Mouse (Mus musculus) forebrain, embryonic 14.5 days (tissue): ENCODE results near the gene Cabp7. TPM values are rescaled to one million over a fixed set of nuclear protein-coding genes. Genes with fewer than 3 reads are reported as not detected.
A peak's percentile ranks its signal among the peaks of the same experiment; 100 is the strongest.

Experiments used
- ATAC-seq: fragments of 200-750 bp; cut with Nextera tagmentation; 2 replicates; pipeline ENCODE4 v1.8.0; 2017; ENCODE audit warnings: mild to moderate bottlenecking, moderate library complexity
- DNase-seq: peaks from one replicate; pipeline ENCODE4 v3.0.0-alpha.2; 2015; ENCODE audit warnings: low spot score
- H3K27ac ChIP-seq: fragments of 300-500 bp; sonication (generic); 2 replicates; pipeline ENCODE4 v1.5.1; 2014; ENCODE audit warnings: low read depth, mild to moderate bottlenecking, control low read depth, low read length, moderate library complexity
- H3K27me3 ChIP-seq: fragments of 300-500 bp; sonication (generic); replicated peaks from 2 replicates; pipeline ENCODE4 v1.6.1; 2014; ENCODE audit warnings: low read length, control low read depth, mixed read lengths; ENCODE audit not compliant: control insufficient read depth, insufficient read depth
- H3K36me3 ChIP-seq: fragments of 300-500 bp; sonication (generic); 2 replicates; pipeline ENCODE4 v1.6.1; 2014; ENCODE audit warnings: low read length, control low read depth; ENCODE audit not compliant: control insufficient read depth, insufficient read depth
- H3K4me1 ChIP-seq: fragments of 300-500 bp; sonication (generic); 2 replicates; pipeline ENCODE4 v1.6.1; 2014; ENCODE audit warnings: antibody characterized with exemption, low read length, control low read depth; ENCODE audit not compliant: control insufficient read depth, insufficient read depth
- H3K4me2 ChIP-seq: fragments of 300-500 bp; sonication (generic); 2 replicates; pipeline ENCODE4 v1.6.1; 2014; ENCODE audit warnings: mild to moderate bottlenecking, control low read depth, low read length
- H3K4me3 ChIP-seq: fragments of 300-500 bp; sonication (generic); 2 replicates; pipeline ENCODE4 v1.5.1; 2014; ENCODE audit warnings: low read depth, low read length, control low read depth
- H3K9ac ChIP-seq: fragments of 300-500 bp; sonication (generic); 2 replicates; pipeline ENCODE4 v1.6.1; 2014; ENCODE audit warnings: mild to moderate bottlenecking, low read length, control low read depth, moderate library complexity
- H3K9me3 ChIP-seq: fragments of 300-500 bp; sonication (generic); replicated peaks from 2 replicates; pipeline ENCODE4 v1.6.1; 2016; ENCODE audit warnings: low read length, control low read depth, mixed read lengths; ENCODE audit not compliant: control insufficient read depth
- WGBS: fragments of 180-500 bp; shearing (Covaris S2); extraction: QIAGEN DNeasy Blood & Tissue Kit; methylation state at CpG from one replicate; pipeline ENCODE4 v1.1.7; 2014; 5-methylcytosine and 5-hydroxymethylcytosine counted together
- polyA plus RNA-seq: library from polyadenylated mRNA; unstranded; fragments of >200 nt; fragmentation: Nextera tagmentation; extraction: Ambion mirVana; gene quantifications from 2 replicates; pipeline ENCODE4 v1.2.1, GENCODE M21; 2014

The Cabp7 gene
- polyA plus RNA-seq: 1.4 and 1.5 TPM in 2 replicates

DNA sequence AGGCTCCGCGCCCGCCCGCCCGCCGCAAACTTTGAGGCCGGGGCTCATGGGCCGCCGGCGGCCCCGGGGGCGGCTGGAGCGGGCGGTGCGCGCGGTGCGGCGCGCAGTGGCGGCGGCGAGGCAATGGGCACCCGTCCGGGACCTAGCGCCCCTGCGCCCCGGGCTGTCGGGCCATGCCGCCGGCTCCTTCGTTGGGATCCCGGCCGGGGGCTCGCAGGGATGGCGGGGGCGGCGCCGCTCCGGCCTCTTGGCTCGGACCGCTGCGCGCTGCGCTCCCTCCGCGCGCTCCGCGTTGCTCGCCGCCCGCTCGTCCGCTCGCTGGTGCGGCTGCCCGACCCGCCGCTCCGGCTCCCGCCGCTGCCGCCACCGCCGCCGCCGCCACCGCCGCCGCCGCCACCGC is at the start of gene Cabp7:
TSS of gene Cabp7 (minus strand) at position 46 of the 400 bp plus-strand sequence.
- Histone ChIP-seq H3K36me3 (no peaks in the 10 kb centered on the region), H3K9ac (peak within 1 kb of the TSS; percentile 61), H3K27me3 (peaks cover 53% of the 10 kb centered on the region), H3K9me3 (no peaks in the 10 kb centered on the region), H3K4me3 (peak within 1 kb of the TSS; percentile 55), H3K27ac (no peak within 1 kb of the TSS), H3K4me2 (peak within 1 kb of the TSS; percentile 100), H3K4me1 (peaks cover 7% of the 10 kb centered on the region; the same call in 1 of the 2 replicates)
- ATAC-seq: peak; percentile 27; the same call in 1 of the 2 replicates
- under 1% methylated on average over 41 of the region's 73 CpGs for WGBS
- DNase-seq: no peak

GRCm38 (mm10) chr11:4793006-4793405 is 46.4 kb upstream of the Cabp7 start:
- H3K27me3 ChIP-seq: no peaks in the 10 kb centered on the region
- H3K4me1 ChIP-seq: peaks cover 9% of the 10 kb centered on the region
- peaks cover 35% of the 10 kb centered on the region for H3K36me3 ChIP-seq
- 5% methylated on average over 3 of the region's 3 CpGs for WGBS
- no peak overlapping the region for H3K4me2 ChIP-seq
- no peak overlapping the region for H3K4me3 ChIP-seq
- no peaks in the 10 kb centered on the region for H3K9me3 ChIP-seq
- H3K27ac ChIP-seq: no peak overlapping the region
- ATAC-seq (no peak), DNase-seq (no peak)
- H3K9ac ChIP-seq: no peak overlapping the region

- H3K36me3 ChIP-seq: peaks cover 45% of the 10 kb centered on the region
- DNase-seq: peak; percentile 51
- no peaks in the 10 kb centered on the region for H3K9me3 ChIP-seq
- WGBS: 16% methylated on average over 6 of the region's 6 CpGs
- no peak overlapping the region for H3K4me2 ChIP-seq
- H3K27ac ChIP-seq: no peak overlapping the region
- no peak overlapping the region for H3K4me3 ChIP-seq
- no peaks in the 10 kb centered on the region for H3K27me3 ChIP-seq
- H3K9ac ChIP-seq: 0 out of 2 replicates have a peak overlapping the region, but pooled peaks have one; percentile 17
- peaks cover 9% of the 10 kb centered on the region for H3K4me1 ChIP-seq
- ATAC-seq: no peak
These were observed 45.0 kb upstream of the Cabp7 start for GRCm38 (mm10) chr11:4791549-4791948.

DNA sequence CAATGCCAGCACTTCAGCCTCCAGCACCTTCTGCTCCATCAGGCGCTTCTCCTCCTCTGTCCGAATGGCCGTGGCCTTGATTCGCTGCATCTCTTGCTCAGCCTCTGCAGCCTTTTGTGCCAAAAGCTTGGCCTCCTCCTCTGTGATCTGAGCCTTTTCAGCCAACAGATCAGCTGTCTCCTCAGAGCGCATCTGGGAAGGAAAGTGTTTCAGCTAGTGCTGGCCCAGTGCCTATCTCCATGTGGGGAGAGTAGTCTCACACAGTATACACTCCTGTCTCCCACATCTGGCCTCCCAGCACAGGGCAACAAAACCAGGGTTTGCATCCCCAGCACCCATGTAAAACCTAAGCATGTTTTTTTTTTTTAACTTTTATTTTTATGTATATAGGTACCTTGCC is 43.1 kb upstream of the Cabp7 start:
- H3K4me3 ChIP-seq: no peak overlapping the region
- no peak for ATAC-seq
- peaks cover 9% of the 10 kb centered on the region for H3K4me1 ChIP-seq
- no peak overlapping the region for H3K9ac ChIP-seq
- 89% methylated on average over 5 of the region's 5 CpGs for WGBS
- peaks cover 63% of the 10 kb centered on the region for H3K36me3 ChIP-seq
- H3K9me3 ChIP-seq: no peaks in the 10 kb centered on the region
- H3K4me2 ChIP-seq: no peak overlapping the region
- DNase-seq: no peak
- no peaks in the 10 kb centered on the region for H3K27me3 ChIP-seq
- no peak overlapping the region for H3K27ac ChIP-seq

DNA sequence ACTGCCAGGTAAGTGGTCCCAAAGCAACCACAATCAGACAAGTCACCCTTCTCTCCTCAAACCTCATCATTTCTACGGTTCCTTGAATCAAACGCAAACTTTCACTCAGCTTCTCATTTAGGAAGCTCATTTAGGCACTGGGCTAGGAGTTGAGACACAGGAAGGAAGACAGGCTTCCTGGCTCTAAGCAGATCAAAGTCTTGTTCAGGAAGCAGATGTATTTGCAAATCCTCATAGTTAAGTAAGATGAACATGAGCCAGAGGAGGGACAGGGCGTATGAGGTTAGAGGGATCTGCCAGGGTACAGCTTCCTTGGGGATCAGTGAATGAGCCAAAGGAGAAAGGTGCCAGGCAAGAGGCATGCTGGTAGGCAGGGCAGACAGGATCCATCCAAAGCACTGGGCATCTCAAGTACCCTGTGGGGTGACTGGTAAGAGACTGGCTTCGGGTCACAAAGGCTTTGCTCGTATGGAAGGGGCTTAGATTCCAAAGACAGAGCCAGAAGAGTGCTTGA is 38.1 kb upstream of the Cabp7 start:
- H3K9me3 ChIP-seq: no peaks in the 10 kb centered on the region
- H3K4me3 ChIP-seq: no peak overlapping the region
- H3K27me3 ChIP-seq: no peaks in the 10 kb centered on the region
- no peak overlapping the region for H3K27ac ChIP-seq
- H3K4me1 ChIP-seq: no peaks in the 10 kb centered on the region
- WGBS: 89% methylated on average over 5 of the region's 5 CpGs
- no peak overlapping the region for H3K9ac ChIP-seq
- ATAC-seq: no peak
- no peak overlapping the region for H3K4me2 ChIP-seq
- H3K36me3 ChIP-seq: peaks cover 89% of the 10 kb centered on the region
- no peak for DNase-seq

DNA sequence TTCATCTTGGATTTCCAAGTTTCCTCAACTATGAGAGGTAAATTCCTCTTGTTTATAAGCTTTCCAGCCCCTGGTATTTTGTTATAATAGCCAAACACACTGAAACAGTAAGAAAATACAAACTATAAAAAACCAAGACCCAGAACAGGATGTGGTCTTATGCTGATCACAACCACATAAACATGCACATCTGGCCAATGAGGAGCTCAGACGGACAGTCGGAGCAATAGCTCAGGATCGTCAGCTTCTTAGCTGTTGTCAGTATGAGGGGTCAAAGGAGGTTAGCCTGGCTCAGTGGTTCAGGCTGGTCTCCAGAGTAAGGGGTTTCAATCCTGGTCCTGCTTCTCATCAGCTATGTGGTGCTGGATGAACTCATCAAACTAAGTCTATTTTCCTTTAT is 36.5 kb upstream of the Cabp7 start:
- Histone ChIP-seq H3K27me3 (no peaks in the 10 kb centered on the region), H3K36me3 (peaks cover 88% of the 10 kb centered on the region), H3K4me3 (no peak overlapping the region), H3K27ac (no peak overlapping the region), H3K9ac (no peak overlapping the region), H3K4me1 (no peaks in the 10 kb centered on the region), H3K4me2 (no peak overlapping the region), H3K9me3 (no peaks in the 10 kb centered on the region)
- no peak for ATAC-seq
- 95% methylated on average over 3 of the region's 3 CpGs for WGBS
- DNase-seq: no peak

GRCm38 (mm10) chr11:4780927-4781326 is 34.3 kb upstream of the Cabp7 start:
- DNase-seq (no peak), ATAC-seq (no peak)
- 83% methylated on average over 3 of the region's 3 CpGs for WGBS
- no peaks in the 10 kb centered on the region for H3K9me3 ChIP-seq
- H3K27me3 ChIP-seq: no peaks in the 10 kb centered on the region
- H3K4me1 ChIP-seq: no peaks in the 10 kb centered on the region
- H3K27ac ChIP-seq: no peak overlapping the region
- peaks cover 78% of the 10 kb centered on the region for H3K36me3 ChIP-seq
- H3K4me2 ChIP-seq: no peak overlapping the region
- no peak overlapping the region for H3K4me3 ChIP-seq
- no peak overlapping the region for H3K9ac ChIP-seq

DNA sequence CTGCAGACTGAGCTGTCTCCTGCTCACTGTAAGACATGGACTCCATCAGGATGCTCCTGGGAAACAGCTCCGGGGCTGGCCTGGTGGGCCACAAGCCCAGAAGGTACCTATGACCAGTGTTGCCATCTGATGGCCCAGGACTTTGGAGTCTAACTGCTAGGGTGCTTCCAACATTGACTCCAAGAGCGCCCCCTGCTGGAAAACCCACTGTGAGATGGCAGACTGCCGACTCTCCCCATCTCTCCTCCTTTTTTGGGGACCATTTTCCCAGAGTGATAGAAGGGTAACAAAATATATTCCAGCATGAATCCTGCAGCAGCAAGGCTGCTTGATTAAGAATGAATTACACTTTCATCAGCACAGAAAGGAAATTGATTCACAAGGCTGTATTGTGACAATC is 26.3 kb upstream of the Cabp7 start:
- Histone ChIP-seq H3K4me1 (no peaks in the 10 kb centered on the region), H3K27ac (no peak overlapping the region), H3K9ac (no peak overlapping the region), H3K27me3 (no peaks in the 10 kb centered on the region), H3K36me3 (peaks cover 29% of the 10 kb centered on the region), H3K4me3 (no peak overlapping the region), H3K9me3 (no peaks in the 10 kb centered on the region), H3K4me2 (no peak overlapping the region)
- WGBS: 27% methylated on average over 3 of the region's 3 CpGs
- DNase-seq (peak; percentile 67), ATAC-seq (no peak)

DNA sequence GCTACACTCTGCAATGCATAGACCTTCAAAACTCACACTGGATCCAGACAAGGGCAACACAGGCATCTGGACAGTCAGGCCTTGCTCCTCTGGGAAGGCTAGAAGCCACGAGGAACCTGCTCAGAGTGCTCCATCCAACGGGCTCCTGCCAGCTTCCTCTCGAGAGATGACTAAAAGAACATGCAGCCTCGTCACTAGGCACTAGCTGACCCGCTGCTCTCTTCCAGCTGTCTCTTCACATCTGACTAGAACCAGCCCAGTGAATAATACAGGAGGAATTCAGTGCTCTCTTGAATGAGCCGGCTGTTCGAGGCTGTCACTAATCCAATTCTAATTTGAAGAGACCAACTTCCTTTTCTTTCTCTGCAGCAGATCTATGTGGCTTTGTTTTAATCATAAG is 25.2 kb upstream of the Cabp7 start:
- Histone ChIP-seq H3K9me3 (no peaks in the 10 kb centered on the region), H3K4me1 (no peaks in the 10 kb centered on the region), H3K4me3 (no peak overlapping the region), H3K36me3 (peaks cover 29% of the 10 kb centered on the region), H3K27me3 (no peaks in the 10 kb centered on the region), H3K27ac (no peak overlapping the region), H3K9ac (no peak overlapping the region), H3K4me2 (no peak overlapping the region)
- DNase-seq: no peak
- 57% methylated on average over 7 of the region's 7 CpGs for WGBS
- no peak for ATAC-seq
